Mouse (Mus musculus) right cerebral cortex, adult 2 months (tissue): ENCODE measurements around the gene Efcab9.
A peak's percentile ranks its signal among the peaks of the same experiment; 100 is the strongest.

ENCODE experiments used
- DNase-seq, 2 experiments: peaks; one replicate each; pipeline ENCODE4 v3.0.0; 2021 to 2022; ENCODE audit warnings: low spot score in 2 of 2

The Efcab9 gene

DNA sequence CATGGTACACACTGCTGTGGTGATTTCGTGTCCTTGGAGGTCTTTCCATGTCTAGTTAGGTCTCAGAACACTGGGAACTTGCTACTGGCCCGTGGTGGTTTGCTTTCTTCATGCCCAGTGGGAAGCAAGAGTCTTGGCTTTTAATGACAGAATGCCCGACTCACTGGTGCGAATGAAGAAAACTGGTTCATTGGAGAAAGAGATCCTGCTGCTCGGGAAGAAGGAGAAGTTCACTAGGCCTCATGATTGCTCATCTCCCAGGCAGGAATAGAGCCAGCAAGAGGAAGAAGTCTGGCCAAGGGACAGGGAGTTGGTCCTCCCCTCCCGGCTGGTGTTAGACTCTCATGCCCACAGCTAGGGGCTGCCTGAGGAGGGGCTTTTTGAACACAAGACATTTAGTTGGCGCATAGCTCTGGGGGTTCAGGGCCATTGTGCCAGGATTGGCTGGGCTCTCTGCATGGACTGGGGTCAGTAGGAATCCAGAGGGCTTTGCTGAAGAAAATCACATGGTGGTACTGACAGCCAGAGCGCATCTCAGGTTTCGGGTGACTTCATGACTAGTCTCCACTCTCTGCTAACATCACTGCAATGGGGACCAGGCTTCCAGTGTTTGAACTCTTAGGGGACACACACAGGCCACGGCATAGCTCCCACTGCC, 24.6 kb upstream of the Efcab9 start:
- no peak for DNase-seq

DNA sequence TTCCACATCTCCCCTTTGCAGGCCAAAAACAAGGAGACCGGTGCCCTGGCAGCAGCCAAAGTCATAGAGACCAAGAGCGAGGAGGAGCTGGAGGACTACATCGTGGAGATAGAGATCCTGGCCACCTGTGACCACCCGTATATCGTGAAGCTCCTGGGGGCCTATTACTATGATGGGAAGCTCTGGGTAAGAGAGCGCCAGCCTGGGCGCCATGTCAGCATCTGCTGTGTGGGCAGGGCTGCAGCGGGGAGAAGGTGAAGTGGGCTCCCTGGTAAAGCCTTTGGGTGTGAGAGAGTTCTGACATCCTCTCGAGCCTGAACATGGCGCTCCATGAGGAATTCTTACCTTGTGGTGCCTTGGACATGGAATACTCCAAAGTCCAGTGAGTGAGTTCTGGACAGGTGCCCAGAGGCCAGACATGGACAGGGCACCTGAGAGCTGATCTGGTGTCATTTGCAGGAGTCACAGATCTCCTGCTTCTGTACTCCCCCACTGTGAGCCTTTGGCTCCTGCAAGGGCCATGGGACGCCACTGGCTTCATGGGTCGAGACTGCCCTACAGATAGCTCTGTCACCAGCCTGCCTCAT, 23.3 kb upstream of the Efcab9 start:
- DNase-seq = no peak

DNA sequence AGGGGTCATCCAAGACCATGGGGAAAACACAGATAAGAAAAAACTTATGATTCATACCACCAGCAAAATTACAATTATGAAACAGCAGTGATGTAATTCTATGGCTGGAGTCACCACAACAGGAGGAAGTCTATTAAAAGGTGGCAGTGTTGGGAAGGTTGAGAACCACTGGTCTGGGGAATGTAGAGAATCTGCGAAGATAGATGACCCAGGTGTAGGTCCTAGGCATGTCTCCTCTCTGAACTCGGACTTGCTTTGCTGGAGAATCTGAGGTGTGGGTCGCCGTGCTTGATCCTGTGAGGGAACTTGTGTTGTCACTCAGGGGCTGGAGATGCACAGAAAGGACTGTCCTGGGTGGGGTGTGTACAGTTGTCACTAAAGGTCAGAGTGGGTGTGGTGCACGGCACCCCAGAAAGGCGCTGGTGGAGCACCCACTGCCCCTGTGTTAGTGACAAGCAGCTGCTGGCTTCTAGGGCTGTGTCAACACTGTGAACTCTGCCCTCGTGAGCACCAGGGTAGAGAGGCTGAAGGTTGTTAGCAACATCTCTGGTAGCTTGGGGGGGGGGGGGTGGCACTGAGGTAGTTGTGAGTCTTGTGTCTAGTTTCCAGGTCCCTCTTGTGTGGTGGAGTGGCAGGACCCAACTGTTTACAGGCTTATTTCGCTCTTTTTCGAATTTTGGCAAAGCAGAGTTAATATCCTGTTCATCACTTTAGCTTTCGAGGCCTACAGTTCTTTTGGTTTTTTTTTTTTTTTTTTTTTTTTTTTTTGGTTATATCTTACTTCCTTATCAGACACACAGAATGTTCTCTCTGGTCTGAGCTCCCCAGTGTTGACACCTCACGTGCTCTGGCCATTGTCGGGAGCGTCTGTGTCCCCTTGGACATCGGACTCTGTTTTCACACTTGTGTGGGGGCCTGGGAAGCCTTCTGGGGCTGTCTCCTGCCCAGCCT, 22.5 kb upstream of the Efcab9 start:
- DNase-seq = no peak

DNA sequence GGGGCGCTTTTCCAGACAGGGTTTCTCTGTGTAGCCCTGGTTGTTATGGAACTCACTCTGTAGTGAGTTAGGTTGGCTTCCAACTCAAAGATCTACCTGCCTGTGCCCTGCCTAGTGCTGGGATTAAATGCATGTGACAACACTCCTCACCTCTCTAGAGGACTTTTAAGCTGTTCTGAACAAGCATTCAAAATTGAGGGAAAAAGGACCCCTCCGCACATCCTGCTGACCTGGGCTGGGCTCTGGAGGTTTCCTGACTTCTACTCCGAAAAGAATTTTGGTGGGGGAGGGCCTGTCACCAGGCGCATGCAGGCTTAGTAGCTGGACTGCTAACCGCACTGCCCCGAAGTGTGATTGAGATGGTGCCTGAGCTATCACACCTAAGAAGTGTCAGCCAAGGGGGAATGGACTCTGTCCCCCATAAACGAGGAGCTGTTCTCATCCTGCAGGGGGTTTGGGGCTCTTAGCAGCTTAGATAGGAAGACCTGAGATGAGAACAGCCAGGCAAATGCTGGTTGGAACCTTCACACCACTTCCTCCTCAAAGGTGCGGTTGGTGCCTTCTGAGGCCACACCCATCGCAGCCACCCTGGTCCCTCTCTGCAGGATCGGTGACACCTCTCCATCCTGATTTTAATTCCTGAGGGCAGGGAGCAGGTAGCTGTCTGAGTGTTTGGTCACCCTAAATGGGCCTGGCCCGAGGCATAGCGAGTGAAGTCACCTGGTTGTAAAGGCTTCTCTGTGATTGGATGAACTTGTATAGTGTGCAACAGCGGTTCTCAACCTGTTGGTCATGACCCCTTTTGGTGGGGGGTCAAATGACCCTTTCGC, 21.6 kb upstream of the Efcab9 start:
- no peak for DNase-seq

DNA sequence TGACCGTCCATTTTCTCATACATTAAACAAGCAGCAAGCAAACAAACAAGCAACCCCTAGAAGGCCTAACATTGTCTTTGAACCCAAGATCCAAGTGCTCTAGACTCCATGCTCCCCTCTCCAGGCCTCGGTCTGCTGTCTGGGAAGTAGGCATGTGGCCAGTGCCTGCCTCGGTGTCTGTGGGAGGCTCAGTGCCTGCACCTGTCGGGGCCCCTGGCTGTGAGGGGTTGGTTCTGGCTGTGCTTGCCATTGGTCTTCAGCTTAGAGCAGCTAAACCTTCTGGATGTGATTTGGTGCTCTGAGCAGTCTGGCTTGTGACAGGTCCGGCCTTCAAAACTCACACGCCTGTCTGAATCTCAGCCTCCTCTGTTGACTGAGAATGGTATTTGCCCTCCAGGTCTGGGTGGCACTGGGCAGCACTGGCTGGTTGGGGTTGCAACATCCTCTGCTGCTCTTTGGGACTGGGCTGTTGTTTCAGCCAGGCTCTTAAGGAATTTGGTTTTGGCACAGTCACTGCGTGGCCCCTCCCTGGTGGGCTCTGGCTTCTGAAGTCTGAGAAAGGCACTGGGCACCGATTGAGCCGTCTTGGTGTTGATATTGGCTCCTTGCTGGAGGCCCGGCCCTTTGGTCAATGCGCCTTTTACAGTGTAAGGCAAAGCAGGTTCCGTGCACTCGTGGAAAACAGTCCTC, 20.7 kb upstream of the Efcab9 start:
- no peak for DNase-seq

DNA sequence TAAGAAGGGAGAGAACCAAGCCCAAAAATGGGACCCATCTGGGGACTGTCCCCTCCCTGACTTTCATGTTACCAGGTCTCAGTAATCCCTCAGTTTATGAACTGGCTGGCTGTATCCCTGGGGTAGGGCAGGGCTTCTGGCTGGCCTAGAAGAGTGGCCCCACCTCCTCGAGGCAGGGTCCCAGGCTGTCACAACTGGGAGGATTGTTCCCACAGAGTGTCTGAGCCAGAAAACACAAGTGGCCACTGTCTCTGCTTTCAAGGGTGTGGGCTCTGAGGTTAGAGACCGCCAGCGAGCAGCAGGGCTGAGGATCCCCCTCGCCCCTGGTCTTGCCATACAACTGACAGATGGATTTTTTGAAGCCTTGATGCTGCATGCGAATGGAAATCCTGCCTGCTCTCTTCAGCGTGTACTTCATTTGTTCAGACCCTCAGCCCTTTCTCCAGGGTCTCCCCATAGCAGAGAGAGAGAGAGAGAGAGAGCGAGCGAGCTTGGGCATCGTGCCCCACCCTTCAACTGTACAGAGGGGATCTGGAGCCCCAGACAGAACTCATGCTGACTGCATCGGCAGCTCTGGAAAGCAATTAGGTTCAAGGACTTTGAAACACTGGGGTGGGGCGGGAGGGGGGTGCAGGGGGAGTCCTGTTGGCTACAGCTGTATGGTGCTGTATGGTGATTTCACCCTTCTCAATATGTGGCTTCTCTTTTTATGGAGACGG, 19.9 kb upstream of the Efcab9 start:
- no peak for DNase-seq

DNA sequence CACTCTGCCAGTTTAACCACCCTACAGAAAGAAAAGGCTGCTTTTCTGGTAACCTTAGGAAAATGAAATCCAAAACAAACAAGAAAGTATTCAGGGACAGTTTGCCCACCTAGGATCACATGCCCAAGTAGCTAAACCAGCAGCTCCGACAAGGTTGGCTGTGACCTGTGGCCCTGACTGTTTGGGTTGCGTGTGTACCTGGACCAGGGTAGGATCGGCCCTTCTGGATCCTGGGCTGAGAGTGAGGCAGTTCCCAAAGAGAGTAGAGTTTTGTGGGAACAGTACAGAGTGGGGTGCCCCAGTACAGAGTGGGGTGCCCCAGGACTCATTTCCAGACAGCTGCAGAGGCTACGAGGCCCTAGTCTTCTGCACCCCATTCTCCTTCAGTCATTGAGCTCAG, 19.2 kb upstream of the Efcab9 start:
- DNase-seq = no peak

DNA sequence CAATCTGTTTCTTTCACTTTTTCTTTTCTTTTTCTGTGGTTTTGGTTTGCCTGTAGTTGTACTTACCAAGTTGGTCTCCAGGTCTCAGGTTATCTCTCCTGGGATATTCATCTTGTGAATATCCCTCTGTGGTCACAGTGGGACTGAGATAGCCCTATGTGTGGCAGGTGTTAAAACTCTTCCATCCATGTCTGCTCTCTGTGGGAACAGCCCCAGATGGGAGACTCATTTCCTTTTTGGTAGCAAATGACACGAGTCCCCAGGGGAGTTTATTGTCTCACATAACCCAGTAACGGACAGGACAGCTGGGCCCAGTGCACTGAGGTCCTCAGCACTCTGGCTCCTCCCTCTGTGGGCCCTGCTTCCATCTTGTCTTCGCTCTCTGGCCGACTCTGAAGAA, 18.2 kb upstream of the Efcab9 start:
- DNase-seq = no peak

DNA sequence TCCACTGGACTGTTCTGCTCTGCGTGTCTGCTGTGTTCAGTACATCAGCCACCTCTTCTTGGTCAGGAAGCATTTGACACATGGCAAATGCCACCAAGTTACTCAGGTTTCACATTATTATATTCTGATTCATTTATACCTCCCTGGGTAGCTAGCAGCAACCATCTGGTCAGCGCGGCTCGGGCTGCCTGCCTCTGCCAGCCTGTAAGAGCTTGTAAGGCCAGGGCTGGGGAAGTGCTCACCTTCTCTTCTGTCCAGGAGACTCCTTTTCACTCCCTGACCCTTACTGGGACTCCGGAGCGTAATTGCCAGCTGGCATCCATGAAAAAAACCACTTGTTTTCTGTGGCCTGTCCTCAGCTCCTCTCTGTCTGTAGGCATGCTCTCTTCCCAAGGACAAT, 17.4 kb upstream of the Efcab9 start:
- DNase-seq = no peak

DNA sequence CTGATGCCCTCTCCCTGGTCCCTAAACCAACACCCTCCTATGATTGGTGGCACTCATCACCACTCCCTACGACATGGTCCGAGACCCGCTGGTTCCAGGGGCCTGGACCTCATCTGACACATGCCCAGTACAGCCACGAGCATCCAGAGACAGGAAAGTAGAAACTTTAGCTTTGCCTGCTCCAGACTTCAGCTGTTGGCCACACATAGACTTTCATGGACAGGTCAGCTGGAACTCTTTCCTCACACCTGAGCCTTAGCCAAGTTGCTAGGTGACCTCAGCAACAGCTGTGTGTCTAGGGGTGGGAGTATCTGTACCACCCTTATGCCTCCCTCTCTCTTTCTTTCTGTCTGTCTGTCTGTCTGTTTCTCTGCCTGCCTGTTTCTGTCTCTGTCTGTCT, 16.4 kb upstream of the Efcab9 start:
- DNase-seq = no peak

DNA sequence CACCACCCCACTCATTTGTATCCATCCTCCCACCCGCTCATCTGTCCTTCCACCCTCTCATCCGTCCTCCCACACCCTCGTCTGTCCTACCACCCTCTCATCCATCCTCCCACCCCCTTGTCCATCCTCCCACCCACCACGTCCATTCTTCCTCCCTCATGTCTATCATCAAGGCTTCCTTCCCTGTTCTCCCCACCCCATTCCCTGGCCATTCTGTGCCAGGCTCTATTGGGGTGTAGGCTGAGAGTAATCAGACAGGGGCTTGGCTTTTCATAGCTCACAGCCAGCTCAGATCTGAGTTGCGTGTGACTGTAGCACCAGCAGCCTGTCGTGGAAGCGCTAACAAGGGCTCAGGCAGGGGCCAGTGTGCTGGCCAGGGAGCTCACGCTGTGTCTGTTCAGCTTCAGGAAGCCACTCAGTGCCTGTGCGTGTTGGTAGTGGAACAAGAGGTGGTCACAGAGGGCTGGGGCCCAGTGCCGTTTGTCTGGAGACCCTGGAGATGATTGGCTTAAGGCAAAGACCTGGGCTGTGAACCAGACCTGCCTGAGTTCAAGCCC, 15.6 kb upstream of the Efcab9 start:
- no peak for DNase-seq

DNA sequence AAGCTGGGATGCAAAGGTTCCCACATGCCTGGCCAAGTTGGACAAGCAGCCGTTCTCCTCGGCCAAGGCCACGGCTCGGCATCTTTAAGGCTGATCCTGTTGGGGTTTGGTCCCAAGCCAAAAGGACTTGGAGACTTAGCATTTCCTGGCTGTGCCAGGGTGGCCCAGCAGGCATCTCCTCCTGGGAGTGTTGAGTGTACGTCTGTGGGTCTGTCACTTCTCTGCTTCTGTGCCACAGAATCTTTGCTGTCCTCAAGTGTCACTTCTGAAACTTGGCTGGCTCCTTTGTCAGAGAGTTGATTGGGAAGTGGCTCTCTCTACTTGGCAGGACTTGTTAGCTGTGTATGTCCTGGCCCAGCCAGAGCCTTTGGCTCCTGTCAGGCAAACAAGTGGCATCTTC, 14.6 kb upstream of the Efcab9 start:
- DNase-seq = no peak

DNA sequence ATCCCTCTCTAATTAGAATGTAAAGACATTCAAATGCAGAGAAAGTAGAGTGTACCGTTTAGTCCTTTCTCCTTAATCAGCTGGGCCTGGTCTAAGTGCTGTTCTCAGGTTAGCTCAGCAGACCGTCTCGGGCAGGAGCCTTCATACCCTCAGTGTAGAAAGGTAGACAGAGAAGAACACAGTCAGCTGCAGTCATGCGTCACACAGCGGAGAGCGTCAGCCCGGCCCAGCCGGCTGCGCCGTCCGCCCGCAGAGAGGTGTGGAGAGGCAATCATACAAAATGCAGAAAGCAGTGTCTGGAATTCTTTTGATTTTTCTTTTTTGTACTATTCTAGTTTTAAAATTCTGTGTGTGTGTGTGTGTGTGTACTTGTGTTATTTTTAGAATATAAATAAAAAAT, 13.7 kb upstream of the Efcab9 start:
- DNase-seq = peak in 1 of 2 experiments; percentile 47

DNA sequence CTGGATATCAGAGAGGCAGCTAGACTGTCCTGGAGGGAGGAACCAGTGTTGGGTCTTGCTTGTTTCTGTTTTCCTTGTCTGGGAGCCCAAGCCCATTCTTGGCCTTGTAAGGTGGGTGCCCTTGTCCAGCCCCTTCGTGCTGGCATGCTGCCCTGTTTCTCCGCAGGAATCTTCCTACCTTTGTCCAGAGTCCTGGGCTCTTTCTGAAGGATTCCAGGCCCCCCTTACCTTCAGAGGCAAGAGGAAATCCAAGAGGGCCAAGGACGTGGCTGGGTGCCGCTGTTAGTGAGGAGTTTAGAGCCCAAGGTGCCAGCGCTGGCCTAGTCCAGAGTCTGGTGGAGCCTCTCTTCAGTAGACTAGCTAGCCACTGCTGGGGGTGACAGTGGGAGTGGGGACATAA, 12.6 kb upstream of the Efcab9 start:
- DNase-seq = no peak

DNA sequence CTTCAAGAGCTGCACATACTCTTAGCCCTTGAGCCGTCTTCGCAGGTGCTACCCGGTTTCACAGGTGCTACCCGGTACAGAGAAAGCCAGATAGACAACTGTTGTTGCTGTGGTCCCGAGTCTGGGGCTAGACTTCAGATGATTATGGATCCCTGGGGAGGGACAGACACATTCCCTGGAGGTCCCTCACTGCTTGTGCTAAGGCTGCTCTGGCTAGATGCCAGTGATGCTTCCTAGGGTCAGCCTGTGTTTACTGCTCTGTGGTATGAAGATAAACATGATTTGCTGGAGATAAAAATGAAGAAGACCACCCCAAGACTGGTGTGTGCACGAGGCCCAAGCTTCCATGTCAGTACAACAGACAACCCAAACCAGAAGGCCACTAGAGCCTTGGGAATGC, 12.2 kb upstream of the Efcab9 start:
- no peak for DNase-seq

DNA sequence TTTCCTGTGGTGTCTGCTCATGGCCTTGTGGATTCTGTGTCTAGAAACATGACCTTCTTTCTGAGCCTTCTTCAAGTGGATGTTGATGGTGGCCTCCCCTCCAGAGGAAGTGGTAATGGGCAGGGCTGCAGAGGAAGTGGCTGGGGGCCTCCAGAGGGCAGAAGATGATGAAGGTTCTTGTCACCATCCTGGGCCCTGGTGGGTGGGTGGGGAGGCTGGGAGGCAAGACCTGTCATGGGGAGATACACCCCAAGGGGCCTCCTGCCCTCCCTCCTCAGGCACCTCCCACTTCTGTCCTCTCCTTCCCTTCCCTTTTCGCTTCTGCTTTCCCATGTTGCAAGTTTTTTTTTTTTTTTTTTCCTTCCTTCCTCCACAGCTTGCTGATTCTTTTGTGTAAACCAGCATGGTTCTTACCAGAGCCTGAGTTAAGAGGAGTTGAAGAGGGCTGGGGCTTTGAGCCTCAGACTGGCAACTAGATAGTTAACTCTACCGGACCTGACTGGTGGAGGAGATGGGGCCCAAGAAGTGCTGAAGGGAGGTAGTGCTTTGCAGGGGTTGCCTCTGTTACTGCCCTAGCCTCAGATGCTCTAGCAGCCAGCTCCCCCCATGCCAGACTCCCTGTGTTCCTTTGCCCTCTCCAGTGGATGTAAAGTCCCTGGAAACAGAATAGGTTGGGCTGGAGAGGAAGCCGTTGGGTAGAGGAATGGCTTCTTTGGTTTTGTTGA, 11.0 kb upstream of the Efcab9 start:
- no peak for DNase-seq

DNA sequence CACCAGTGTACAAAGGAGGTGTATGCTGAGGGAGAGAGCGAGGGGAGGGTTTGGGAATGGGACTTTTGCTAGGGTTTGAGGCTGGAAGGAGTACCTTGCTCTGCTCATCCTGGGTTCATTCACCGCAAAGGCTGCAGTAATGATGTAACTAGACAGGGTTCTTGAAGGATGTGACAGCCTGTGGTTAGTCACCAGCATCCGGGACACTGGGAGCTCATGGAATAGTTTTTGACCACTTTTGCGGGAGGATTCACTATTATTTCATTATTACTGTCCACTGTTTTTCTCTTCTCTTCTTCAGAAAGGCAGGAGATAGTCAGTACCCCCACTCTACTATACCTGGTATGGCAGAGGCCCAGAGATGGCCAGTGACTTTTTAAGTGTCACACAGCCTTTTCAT, 10.3 kb upstream of the Efcab9 start:
- no peak for DNase-seq

DNA sequence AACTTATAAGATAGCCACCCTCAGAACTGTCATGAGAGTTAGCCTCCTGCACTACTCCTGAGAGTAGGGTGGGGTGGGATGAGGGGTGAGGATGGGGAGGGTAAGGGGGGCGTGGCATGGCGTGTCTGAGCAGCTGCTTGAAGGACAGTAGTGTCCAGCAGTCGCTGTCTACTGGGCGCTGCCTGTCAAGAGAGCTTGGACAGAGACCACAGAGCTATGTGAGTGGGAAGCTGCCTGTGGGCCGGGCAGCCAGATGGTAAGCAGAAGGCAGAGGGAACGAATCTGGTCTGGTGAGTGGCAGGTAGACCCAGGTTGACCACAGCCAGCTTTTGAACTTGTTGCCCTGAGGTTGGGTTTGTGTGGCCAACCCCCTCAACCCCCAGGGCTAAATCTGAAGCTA, 8.6 kb upstream of the Efcab9 start:
- no peak for DNase-seq

DNA sequence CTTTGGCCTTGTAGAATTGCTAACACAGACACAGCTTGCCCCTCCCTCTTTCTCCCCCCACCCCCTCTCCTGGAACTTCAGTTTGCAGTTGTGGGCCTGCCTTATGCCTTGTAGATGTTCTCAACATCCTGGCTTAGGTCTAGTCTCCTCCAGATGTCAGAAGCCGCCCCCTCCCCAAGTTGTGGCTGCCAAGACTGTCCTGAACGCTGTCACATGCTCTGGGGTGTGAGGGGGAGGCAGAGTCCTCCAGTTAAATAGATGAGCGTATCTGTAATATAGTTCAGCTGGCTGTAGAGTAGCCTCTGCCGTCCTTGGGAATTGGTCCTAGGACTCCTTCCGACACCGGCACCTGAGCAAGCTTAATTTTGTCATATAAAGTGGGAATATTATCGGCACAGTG, 7.8 kb upstream of the Efcab9 start:
- DNase-seq = no peak

DNA sequence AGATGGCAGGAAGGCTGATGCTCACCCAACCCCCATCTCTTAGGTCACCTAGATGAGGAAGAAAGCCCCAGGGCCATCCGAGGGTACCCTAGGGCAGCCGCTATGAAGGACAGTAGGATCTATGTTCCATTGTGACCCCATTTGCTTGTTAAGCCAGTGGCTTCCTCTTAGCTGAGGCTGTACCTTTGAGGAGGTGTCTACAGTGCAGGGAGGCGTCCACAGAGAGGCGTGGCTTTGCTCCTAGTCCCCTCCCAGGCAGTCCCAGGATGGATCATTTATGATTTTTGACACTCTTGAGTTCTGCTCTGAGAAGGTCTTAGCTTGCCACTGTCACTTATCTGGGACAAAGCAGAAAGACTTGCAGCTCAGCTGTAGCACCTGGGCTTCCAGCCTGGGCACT, 7.0 kb upstream of the Efcab9 start:
- no peak for DNase-seq
